Mouse (Mus musculus): ENCODE data around the gene Unc45a.
A peak's percentile ranks its signal among the peaks of the same experiment; 100 is the strongest.
"Not testable (repeated sequence)": the region's sequence is repeated elsewhere in the genome, so short reads cannot be mapped to it uniquely, and the experiment has no call there.

Unc45a gene

GRCm38 (mm10) chr7:80367232-80367631 lies 26.4 kb upstream of the Unc45a start:
- DNase-seq, result no peak

- DNase-seq, result peak; percentile 78 to 83
Observed at GRCm38 (mm10) chr7:80365759-80366158, 25.0 kb upstream of the Unc45a start.

GRCm38 (mm10) chr7:80360435-80360834 lies 19.6 kb upstream of the Unc45a start:
- no peak for DNase-seq

GRCm38 (mm10) chr7:80358039-80358438 lies 17.2 kb upstream of the Unc45a start:
- DNase-seq, result no peak

GRCm38 (mm10) chr7:80357156-80357555 lies 16.4 kb upstream of the Unc45a start:
- no peak for DNase-seq

- DNase-seq, result no peak
Observed at GRCm38 (mm10) chr7:80356351-80356750, 15.5 kb upstream of the Unc45a start.

- no peak for DNase-seq
Observed at GRCm38 (mm10) chr7:80352920-80353319, 12.1 kb upstream of the Unc45a start.

GRCm38 (mm10) chr7:80350808-80351207 lies 10.0 kb upstream of the Unc45a start:
- no peak for DNase-seq

- DNase-seq, result peak in 1 of 2 experiments; percentile 41
Observed at GRCm38 (mm10) chr7:80347670-80348586, 7.1 kb upstream of the Unc45a start.

- no peak for DNase-seq
Observed at GRCm38 (mm10) chr7:80346830-80347229, 6.0 kb upstream of the Unc45a start.

- no peak for DNase-seq
Observed at GRCm38 (mm10) chr7:80346173-80346572, 5.4 kb upstream of the Unc45a start.

- DNase-seq, result no peak
Observed at GRCm38 (mm10) chr7:80343270-80344018, 2.6 kb upstream of the Unc45a start.

GRCm38 (mm10) chr7:80342858-80343257 lies 2.1 kb upstream of the Unc45a start, which contains the start of gene Hddc3:
TSS of gene Hddc3 (plus strand) at chr7:80343104.
- DNase-seq, result peak; percentile 99

GRCm38 (mm10) chr7:80341793-80342192 lies 988 bp upstream of the Unc45a start:
- no peak for DNase-seq

GRCm38 (mm10) chr7:80339793-80340628 lies 794 bp downstream of the Unc45a start:
- peak; percentile 99 for DNase-seq

- DNase-seq, result peak; percentile 43 to 66
Observed at GRCm38 (mm10) chr7:80339371-80339770, 1.4 kb downstream of the Unc45a start.

- DNase-seq, result no peak
Observed at GRCm38 (mm10) chr7:80336932-80337331, 3.9 kb downstream of the Unc45a start.

- DNase-seq, result no peak
Observed at GRCm38 (mm10) chr7:80334848-80335247, 6.0 kb downstream of the Unc45a start.

- no peak for DNase-seq
Observed at GRCm38 (mm10) chr7:80331433-80331832, 9.4 kb downstream of the Unc45a start.

GRCm38 (mm10) chr7:80330278-80330677 lies 10.5 kb downstream of the Unc45a start:
- no peak for DNase-seq

- DNase-seq, result no peak
Observed at GRCm38 (mm10) chr7:80326076-80326475, 14.7 kb downstream of the Unc45a start.

GRCm38 (mm10) chr7:80325292-80325868 lies 15.4 kb downstream of the Unc45a start:
- no peak for DNase-seq

GRCm38 (mm10) chr7:80324816-80325119 lies 16.0 kb downstream of the Unc45a start:
- not testable (repeated sequence) for DNase-seq
